Mouse (Mus musculus): ENCODE measurements around the gene Med9.

Med9 gene

DNA sequence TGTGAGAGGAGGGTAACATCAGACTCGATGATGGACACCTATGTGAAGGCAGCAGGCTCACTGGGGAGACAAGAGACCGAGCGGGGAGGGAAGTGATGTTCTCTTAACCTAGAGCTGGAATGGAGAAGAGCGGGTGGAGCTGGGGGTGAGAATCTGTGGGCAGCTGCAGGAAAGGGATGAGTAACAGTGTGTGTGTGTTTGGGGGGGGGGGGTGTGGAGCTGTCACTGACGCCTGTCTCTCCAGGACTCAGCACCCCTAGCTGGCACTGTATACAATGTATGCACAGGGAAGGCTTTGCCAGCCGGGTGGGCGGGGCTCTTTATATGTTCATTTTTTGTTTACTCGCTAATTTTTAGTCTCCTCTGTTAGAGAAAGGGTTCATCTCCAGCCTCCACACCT, 55.8 kb downstream of the Med9 start:
- DNase-seq = no peak

DNA sequence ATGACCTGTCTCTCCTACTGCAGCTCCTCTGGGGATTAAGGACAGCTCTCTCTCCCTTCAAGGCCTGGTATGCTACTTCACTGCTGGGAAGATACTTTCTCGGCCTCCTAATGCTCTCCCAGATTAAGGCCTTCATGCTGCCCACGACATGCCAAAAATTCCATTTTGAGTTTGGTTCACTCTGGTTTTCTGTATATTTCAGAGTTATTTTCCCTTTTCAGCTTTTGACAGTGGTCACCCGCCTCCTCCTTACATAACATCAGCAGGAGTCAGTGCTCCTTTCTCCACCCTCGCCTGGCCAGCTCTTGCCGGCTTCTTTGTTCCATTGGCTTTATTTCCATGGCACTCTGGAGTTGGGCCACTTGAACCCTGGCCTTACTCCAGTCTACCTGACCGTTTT, 56.7 kb downstream of the Med9 start:
- no peak for DNase-seq

GRCm38 (mm10) chr11:60005866-60006265, 57.9 kb downstream of the Med9 start:
- no peak for DNase-seq

DNA sequence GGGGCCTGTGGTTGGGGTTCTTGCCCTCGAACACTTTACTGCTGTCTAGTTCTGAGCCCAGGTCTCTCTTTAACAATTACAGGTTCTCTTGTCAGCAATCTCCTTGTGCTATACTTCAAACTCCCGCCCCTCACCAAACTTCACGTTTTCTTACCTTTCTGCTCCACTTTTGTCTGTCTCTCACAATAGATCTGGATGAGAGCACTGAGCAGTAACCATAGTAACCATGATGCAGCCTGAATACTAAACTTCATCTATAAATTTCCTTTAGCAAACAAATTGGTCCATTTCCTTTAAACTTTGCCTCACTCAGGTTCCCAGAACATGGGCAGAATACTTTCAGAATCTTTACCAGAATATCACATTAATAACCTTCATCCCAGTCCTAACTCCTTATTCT, 61.4 kb downstream of the Med9 start:
- DNase-seq = no peak

DNA sequence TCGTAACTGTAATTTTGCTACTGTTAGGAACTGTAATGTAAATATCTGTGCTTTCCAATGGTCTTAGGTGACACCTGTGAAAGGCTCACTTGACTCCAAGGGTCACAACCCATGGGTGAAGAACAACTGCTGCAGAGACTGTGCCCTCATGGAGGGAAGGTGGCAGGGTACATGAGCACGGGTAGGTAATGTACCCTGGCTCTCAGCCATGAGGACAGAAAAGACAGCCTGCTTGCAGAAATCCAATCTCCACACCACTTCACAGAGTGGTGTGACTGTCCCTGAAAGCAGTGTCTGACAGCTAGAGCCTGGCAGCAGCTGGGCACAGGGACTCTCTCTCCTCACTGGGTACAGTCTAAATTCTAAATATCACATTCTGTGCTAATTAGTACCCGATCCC, 63.5 kb downstream of the Med9 start:
- no peak for DNase-seq

Measured in lung, postnatal 14 days (tissue).